Mouse (Mus musculus) CH12.LX (cell line): ENCODE measurements around the gene Rabl3. TPM values are rescaled to one million over a fixed set of nuclear protein-coding genes. Genes with fewer than 3 reads are reported as not detected.

Experiments used
- DNase-seq: peaks from one replicate; pipeline ENCODE4 v3.0.0-alpha.2; 2013; ENCODE audit errors: extremely low read depth
- H3K27ac ChIP-seq: 2 replicates; pipeline ENCODE4 v1.5.1; 2012; ENCODE audit warnings: low read depth, mild to moderate bottlenecking, control low read depth, moderate library complexity; ENCODE audit not compliant: insufficient read depth
- H3K27me3 ChIP-seq: replicated peaks from 2 replicates; pipeline ENCODE3; 2012; ENCODE audit warnings: inconsistent platforms
- H3K36me3 ChIP-seq, 2 experiments: replicated peaks in 1 of 2; 2 replicates each; pipeline versions ENCODE3 to v1.6.1; 2012; ENCODE audit warnings: inconsistent platforms in 1 of 2, low read length in 1 of 2, mild to moderate bottlenecking in 1 of 2, mixed read lengths in 1 of 2, moderate library complexity in 1 of 2; ENCODE audit not compliant: control insufficient read depth in 1 of 2, insufficient read depth in 1 of 2
- H3K4me1 ChIP-seq, 2 experiments: 2 replicates each; pipeline ENCODE4 v1.6.1; 2012; ENCODE audit warnings: inconsistent platforms in 1 of 2, moderate library complexity in 1 of 2; ENCODE audit not compliant: insufficient read depth in 2 of 2, control insufficient read depth in 1 of 2
- H3K4me2 ChIP-seq: 2 replicates; pipeline ENCODE4 v1.6.1; 2012; ENCODE audit warnings: low read depth, mild to moderate bottlenecking, control low read depth; ENCODE audit not compliant: poor library complexity, insufficient read depth, severe bottlenecking
- H3K4me3 ChIP-seq, 3 experiments: fragments of 150-350 bp in 1 of 3; sonication (generic) in 1 of 3; replicated peaks in 1 of 3; 2 replicates each; pipeline versions ENCODE3 to v1.5.1; 2011 to 2012; ENCODE audit warnings: low read depth in 2 of 3, low read length in 2 of 3, mild to moderate bottlenecking in 2 of 3, moderate library complexity in 2 of 3, control low read depth in 1 of 3, improper control_type of control experiment in 1 of 3, inconsistent platforms in 1 of 3, mixed read lengths in 1 of 3; ENCODE audit not compliant: poor library complexity in 1 of 3
- H3K79me2 ChIP-seq: replicated peaks from 2 replicates; pipeline ENCODE4 v1.6.1; 2012; ENCODE audit warnings: mild to moderate bottlenecking, moderate library complexity; ENCODE audit not compliant: control insufficient read depth, poor library complexity, insufficient read depth, severe bottlenecking; ENCODE audit errors: extremely low read depth
- H3K9ac ChIP-seq: 2 replicates; pipeline ENCODE4 v1.6.1; 2012; ENCODE audit warnings: low read depth, mild to moderate bottlenecking, control low read depth, moderate library complexity; ENCODE audit not compliant: insufficient read depth
- H3K9me3 ChIP-seq: replicated peaks from 2 replicates; pipeline ENCODE3; 2012; ENCODE audit warnings: low read length, inconsistent platforms, mixed read lengths
- CHD2 ChIP-seq: IDR thresholded peaks from 2 replicates; pipeline ENCODE4 v1.6.1; 2011; ENCODE audit warnings: low read length, improper control_type of control experiment
- EP300 ChIP-seq: IDR thresholded peaks from 2 replicates; pipeline ENCODE4 v1.6.1; 2011; ENCODE audit warnings: low read length, improper control_type of control experiment
- ETS1 ChIP-seq: conservative IDR thresholded peaks from 2 replicates; pipeline ENCODE4 v1.6.1; 2012; ENCODE audit warnings: low read depth, mild to moderate bottlenecking, inconsistent platforms, low read length, improper control_type of control experiment, moderate library complexity
- GABPA ChIP-seq: IDR thresholded peaks from 2 replicates; pipeline ENCODE4 v1.6.1; 2012; ENCODE audit warnings: low read depth, low read length, improper control_type of control experiment, inconsistent platforms; ENCODE audit not compliant: insufficient replicate concordance
- JUN ChIP-seq: IDR thresholded peaks from 2 replicates; pipeline ENCODE4 v1.6.1; 2011; ENCODE audit warnings: low read depth, mild to moderate bottlenecking, low read length, improper control_type of control experiment, moderate library complexity; ENCODE audit not compliant: insufficient read depth
- KAT2A ChIP-seq: IDR thresholded peaks from 2 replicates; pipeline ENCODE4 v1.6.1; 2012; ENCODE audit warnings: low read length, improper control_type of control experiment, inconsistent platforms; ENCODE audit not compliant: insufficient replicate concordance
- MAFK ChIP-seq: IDR thresholded peaks from 2 replicates; pipeline ENCODE4 v1.6.1; 2011; ENCODE audit warnings: low read length, improper control_type of control experiment; ENCODE audit not compliant: insufficient replicate concordance
- MXI1 ChIP-seq: IDR thresholded peaks from 2 replicates; pipeline ENCODE4 v1.6.1; 2011; ENCODE audit warnings: mild to moderate bottlenecking, low read depth, low read length, improper control_type of control experiment
- NELFE ChIP-seq: IDR thresholded peaks from 2 replicates; pipeline ENCODE4 v1.6.1; 2011; ENCODE audit warnings: low read depth, low read length, improper control_type of control experiment
- POLR2A ChIP-seq: IDR thresholded peaks from 2 replicates; pipeline ENCODE4 v1.6.1; 2011; ENCODE audit warnings: low read depth, mild to moderate bottlenecking, improper control_type of control experiment, low read length
- RAD21 ChIP-seq: IDR thresholded peaks from 2 replicates; pipeline ENCODE4 v1.6.1; 2011; ENCODE audit warnings: low read depth, mild to moderate bottlenecking, low read length, improper control_type of control experiment, moderate library complexity
- SIN3A ChIP-seq: IDR thresholded peaks from 2 replicates; pipeline ENCODE4 v1.6.1; 2012; ENCODE audit warnings: low read length, improper control_type of control experiment, inconsistent platforms
- TCF12 ChIP-seq: IDR thresholded peaks from 2 replicates; pipeline ENCODE4 v1.6.1; 2014; ENCODE audit warnings: low read depth, mild to moderate bottlenecking, inconsistent platforms, low read length, improper control_type of control experiment
- USF2 ChIP-seq: conservative IDR thresholded peaks from 2 replicates; pipeline ENCODE4 v1.6.1; 2011; ENCODE audit warnings: low read depth, low read length, improper control_type of control experiment
- ZC3H11A ChIP-seq: IDR thresholded peaks from 2 replicates; pipeline ENCODE4 v1.6.1; 2012; ENCODE audit warnings: low read depth, mild to moderate bottlenecking, inconsistent platforms, low read length, improper control_type of control experiment
- ZKSCAN1 ChIP-seq: IDR thresholded peaks from 2 replicates; pipeline ENCODE4 v1.6.1; 2012; ENCODE audit warnings: low read depth, inconsistent platforms, low read length, improper control_type of control experiment, borderline replicate concordance
- dilution Hi-C: fragments of 300-500 bp; cut with MboI; formaldehyde crosslinking; loops from 2 replicates; pipeline ENCODE4 v1.14.3; 2020; ENCODE audit warnings: low sequenced_read_pairs; ENCODE audit not compliant: extremely low pct_unique_long_range_greater_than_20kb, extremely low pct_ligation_motif_present
- in situ Hi-C: fragments of 300-500 bp; cut with MboI; formaldehyde crosslinking; loops from 3 replicates; pipeline ENCODE4 v1.14.3; 2019; ENCODE audit warnings: low sequenced_read_pairs, low pct_ligation_motif_present, low pct_unique_long_range_greater_than_20kb, mixed read lengths
- polyA plus RNA-seq: library from polyadenylated mRNA; unstranded; fragments of >175 nt; gene quantifications from 2 replicates; pipeline ENCODE4 v1.2.1, GENCODE M21; 2012; ENCODE audit warnings: low read depth; ENCODE audit not compliant: insufficient read length
- total RNA-seq, 2 experiments: library from RNA; depleted of rRNA; stranded (reverse); fragments of 300-350 nt in 1 of 2; fragments of >200 nt in 1 of 2; gene quantifications; 2 replicates each; pipeline ENCODE4 v1.2.3; 2012 to 2014

Rabl3 gene
- total and polyA plus RNA-seq, 3 experiments, result 12.3 to 36.8 (median 19.8) TPM

GRCm38 (mm10) chr16:37550981-37551380, 11.3 kb downstream of the Rabl3 start:
- in situ Hi-C loops (no loop called here), dilution Hi-C loops (no loop called here)
- H3K36me3 ChIP-seq, result peaks cover 0 to 34% of the 10 kb centered on the region in 2 experiments
- DNase-seq, result no peak
- no peak overlapping the region for H3K4me3 ChIP-seq
- no peaks in the 10 kb centered on the region for H3K4me1 ChIP-seq
- no peak overlapping the region for H3K4me2 ChIP-seq
- H3K9ac ChIP-seq, result no peak overlapping the region
- peaks cover 12% of the 10 kb centered on the region; the same call in 1 of the 2 replicates for H3K79me2 ChIP-seq
- no peak overlapping the region for H3K27ac ChIP-seq
- H3K9me3 ChIP-seq, result no peaks in the 10 kb centered on the region
- TF ChIP-seq USF2, result no peak
- TF ChIP-seq SIN3A, result no peak
- TF ChIP-seq JUN, result no peak
- TF ChIP-seq NELFE, result no peak
- no peak for TF ChIP-seq MAFK
- TF ChIP-seq GABPA, result no peak
- TF ChIP-seq EP300, result no peak
- no peak for TF ChIP-seq ZC3H11A
- no peak for TF ChIP-seq RAD21
- no peak for TF ChIP-seq ZKSCAN1
- no peak for TF ChIP-seq ETS1
- TF ChIP-seq TCF12, result no peak
- TF ChIP-seq MXI1, result no peak
- H3K27me3 ChIP-seq, result no peaks in the 10 kb centered on the region

GRCm38 (mm10) chr16:37552824-37553223, 13.1 kb downstream of the Rabl3 start:
- no peaks in the 10 kb centered on the region for H3K9me3 ChIP-seq
- TF ChIP-seq CHD2, result no peak
- no peak overlapping the region for H3K4me3 ChIP-seq
- H3K9ac ChIP-seq, result no peak overlapping the region
- no peaks in the 10 kb centered on the region for H3K4me1 ChIP-seq
- H3K27ac ChIP-seq, result no peak overlapping the region
- H3K27me3 ChIP-seq, result no peaks in the 10 kb centered on the region
- dilution Hi-C loops (no loop called here), in situ Hi-C loops (no loop called here)
- H3K79me2 ChIP-seq, result peaks cover 12% of the 10 kb centered on the region; the same call in 1 of the 2 replicates
- no peak for DNase-seq
- H3K4me2 ChIP-seq, result no peak overlapping the region
- H3K36me3 ChIP-seq, result peaks cover 11 to 47% of the 10 kb centered on the region in 2 experiments

- Histone ChIP-seq H3K27me3 (no peaks in the 10 kb centered on the region), H3K9me3 (peaks cover 3% of the 10 kb centered on the region), H3K9ac (no peak overlapping the region), H3K27ac (no peak overlapping the region), H3K79me2 (no peaks in the 10 kb centered on the region), H3K36me3 (peaks cover 35 to 65% of the 10 kb centered on the region in 2 experiments), H3K4me3 (no peak overlapping the region), H3K4me2 (no peak overlapping the region), H3K4me1 (peaks cover 0 to 6% of the 10 kb centered on the region in 2 experiments; a peak in 2 of 4 replicates)
- in situ Hi-C loops, result no loop called here
- TF ChIP-seq KAT2A (no peak), POLR2A (no peak)
- dilution Hi-C loops, result no loop called here
- no peak for DNase-seq
Measured at GRCm38 (mm10) chr16:37562414-37562813, 22.7 kb downstream of the Rabl3 start.
